8 mouse cellular contexts compared by ENCODE assay signal in the genomic region with DNA sequence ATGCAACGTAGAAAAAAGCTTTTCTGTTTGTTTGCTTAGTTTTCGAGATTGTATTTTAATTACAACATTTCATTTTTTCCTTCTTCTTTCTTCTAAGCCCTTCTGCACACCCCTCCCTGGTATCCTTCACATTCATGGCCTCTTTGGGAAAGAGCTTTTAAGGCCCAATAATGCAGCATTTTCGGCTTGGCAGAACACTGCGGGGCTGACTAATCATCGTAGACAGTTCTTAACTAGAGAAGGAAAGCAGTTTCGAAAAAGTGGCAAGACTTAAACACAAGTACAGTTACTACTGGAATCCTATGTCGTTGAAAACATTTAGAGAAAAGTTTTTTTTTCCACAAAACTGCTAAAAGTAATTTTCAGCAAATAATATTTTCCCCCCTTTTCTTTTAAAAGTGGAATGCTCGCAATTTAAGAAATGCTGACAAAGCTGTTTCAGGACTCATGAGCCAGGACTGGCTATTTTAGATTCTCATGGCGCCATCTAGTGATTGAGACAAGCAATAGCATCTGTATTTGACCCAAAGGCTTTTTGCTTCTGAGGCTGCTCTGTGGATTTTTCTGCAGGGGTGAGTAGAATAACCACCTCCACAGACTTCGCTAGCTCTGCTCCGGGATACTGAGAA.
A peak's percentile ranks its signal among the peaks of the same experiment; 100 is the strongest.
DNase-seq lines count a peak whose midpoint lies in the region; ATAC-seq lines count a peak whose summit lies in the region.

No protein-coding gene starts in this region.

- H3K36me3 ChIP-seq in forebrain, embryonic 11.5 days (ENCODE audit: control insufficient read depth, insufficient read depth, low read length), result no peaks in the 10 kb centered on the region
- no peaks in the 10 kb centered on the region for H3K36me3 ChIP-seq in forebrain, embryonic 10.5 days (replicated peaks)
- H3K36me3 ChIP-seq in embryonic facial prominence, embryonic 14.5 days (ENCODE audit: control insufficient read depth, insufficient read depth, low read length), result no peaks in the 10 kb centered on the region

- DNase-seq in forebrain, embryonic 11.5 days (ENCODE audit: low spot score), result no peak
- DNase-seq in forebrain, embryonic 10.5 days (ENCODE audit: extremely low spot score, low spot score), result no peak
- DNase-seq in thymus, postnatal 0 days (ENCODE audit: low spot score), result peak; percentile 72
- no peak for DNase-seq in thymus, postnatal 36 days
- DNase-seq in embryonic facial prominence, embryonic 14.5 days (ENCODE audit: low spot score), result peak; percentile 90
- DNase-seq in induced T-regulatory cell, adult 2 months (ENCODE audit: low read depth), result peak; percentile 78
- peak; percentile 54 for DNase-seq in lung, postnatal 36 days
- peak; percentile 50 for DNase-seq in telencephalon, adult 2 months (ENCODE audit: low read depth, low spot score)

- no peak overlapping the region for H3K9ac ChIP-seq in forebrain, embryonic 11.5 days (ENCODE audit: low read length)
- no peak overlapping the region for H3K9ac ChIP-seq in embryonic facial prominence, embryonic 14.5 days (ENCODE audit: low read depth, low read length)

- no peak overlapping the region for H3K4me3 ChIP-seq in forebrain, embryonic 11.5 days (ENCODE audit: low read depth, low read length)
- no peak overlapping the region for H3K4me3 ChIP-seq in forebrain, embryonic 10.5 days
- H3K4me3 ChIP-seq in embryonic facial prominence, embryonic 14.5 days (ENCODE audit: low read depth, low read length), result no peak overlapping the region

- no peak overlapping the region for H3K27ac ChIP-seq in forebrain, embryonic 11.5 days (ENCODE audit: low read depth, low read length)
- H3K27ac ChIP-seq in forebrain, embryonic 10.5 days, result no peak overlapping the region
- H3K27ac ChIP-seq in embryonic facial prominence, embryonic 14.5 days (replicated peaks; ENCODE audit: low read depth, low read length), result no peak overlapping the region

- no peak overlapping the region for H3K4me2 ChIP-seq in forebrain, embryonic 11.5 days (ENCODE audit: low read depth, low read length, severe bottlenecking)
- H3K4me2 ChIP-seq in embryonic facial prominence, embryonic 14.5 days (ENCODE audit: low read depth, low read length), result 0 out of 2 replicates have a peak overlapping the region, but pooled peaks have one; percentile 26

- no peaks in the 10 kb centered on the region for H3K27me3 ChIP-seq in forebrain, embryonic 11.5 days (ENCODE audit: control insufficient read depth, insufficient read depth, low read length)
- no peaks in the 10 kb centered on the region for H3K27me3 ChIP-seq in forebrain, embryonic 10.5 days (ENCODE audit: poor library complexity, severe bottlenecking)
- no peaks in the 10 kb centered on the region for H3K27me3 ChIP-seq in embryonic facial prominence, embryonic 14.5 days (replicated peaks; ENCODE audit: control insufficient read depth, insufficient read depth, low read length)

- no peaks in the 10 kb centered on the region for H3K9me3 ChIP-seq in forebrain, embryonic 11.5 days (ENCODE audit: control insufficient read depth, low read length)
- no peaks in the 10 kb centered on the region for H3K9me3 ChIP-seq in forebrain, embryonic 10.5 days
- no peaks in the 10 kb centered on the region for H3K9me3 ChIP-seq in embryonic facial prominence, embryonic 14.5 days (ENCODE audit: control insufficient read depth, low read length)

- 45% methylated on average over 11 of the region's 11 CpGs for WGBS in forebrain, embryonic 11.5 days
- 51% methylated on average over 11 of the region's 11 CpGs for WGBS in forebrain, embryonic 10.5 days
- 36% methylated on average over 11 of the region's 11 CpGs for WGBS in embryonic facial prominence, embryonic 14.5 days

- H3K4me1 ChIP-seq in forebrain, embryonic 11.5 days (replicated peaks; ENCODE audit: control insufficient read depth, insufficient read depth, low read length), result no peaks in the 10 kb centered on the region
- H3K4me1 ChIP-seq in forebrain, embryonic 10.5 days, result no peaks in the 10 kb centered on the region
- H3K4me1 ChIP-seq in embryonic facial prominence, embryonic 14.5 days (ENCODE audit: control insufficient read depth, insufficient read depth, low read length), result no peaks in the 10 kb centered on the region

- ATAC-seq in forebrain, embryonic 11.5 days (replicated peaks; ENCODE audit: low FRiP score), result peak; percentile 80
- 0 out of 2 replicates have a peak, but pooled peaks have one; percentile 75 for ATAC-seq in embryonic facial prominence, embryonic 14.5 days (ENCODE audit: low read depth)

Comparison
In these comparisons a context has a peak if more than half of its experiments do, and no peak if none do; other contexts are left out.
1. DNase-seq: peak in thymus, postnatal 0 days (single experiment), embryonic facial prominence, embryonic 14.5 days (single experiment), induced T-regulatory cell, adult 2 months (single experiment), lung, postnatal 36 days (single experiment) and telencephalon, adult 2 months (single experiment); none in forebrain, embryonic 11.5 days (single experiment), forebrain, embryonic 10.5 days (single experiment) and thymus, postnatal 36 days (0 of 2).